Mouse (Mus musculus): ENCODE measurements at regions not wholly inside any gene's neighbourhood (a gene's known extent, or its start where the extent isn't known, plus 50 kb on each side); places are given as distances from the start of the nearest gene placed in this dataset.
"Not testable (repeated sequence)": the region's sequence is repeated elsewhere in the genome, so short reads cannot be mapped to it uniquely, and the experiment has no call there.

DNA sequence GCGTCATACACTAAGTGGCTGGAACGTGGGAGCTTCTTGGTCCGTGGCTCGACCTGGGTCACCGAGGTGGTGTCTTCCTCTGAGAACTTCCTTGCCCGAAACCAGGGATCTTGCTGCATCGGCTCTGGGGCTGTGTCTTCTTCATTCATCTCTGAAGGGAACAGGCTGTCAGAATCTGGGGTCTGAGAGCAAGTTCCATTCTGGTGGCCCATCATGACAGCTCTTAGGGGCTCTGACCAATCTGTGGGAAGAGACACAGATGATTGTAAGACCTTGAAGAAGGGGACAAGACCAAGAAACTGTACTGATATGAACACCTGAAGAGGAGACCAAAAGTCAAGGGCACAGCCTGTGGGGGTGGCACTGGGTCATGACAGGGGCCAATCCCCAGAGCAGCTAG is 177.5 kb downstream of the Plxna1 start:
- not testable (repeated sequence) for H3K4me2 ChIP-seq (ENCODE audit: low read length); H3K27ac ChIP-seq (ENCODE audit: low read depth); H3K9me3 ChIP-seq (ENCODE audit: control insufficient read depth, low read length); ATAC-seq (replicated peaks; ENCODE audit: low FRiP score, low TSS enrichment, low read depth); H3K4me3 ChIP-seq (ENCODE audit: low read depth, low read length); H3K4me1 ChIP-seq (replicated peaks; ENCODE audit: control insufficient read depth, insufficient read depth, low read length); H3K9ac ChIP-seq (ENCODE audit: low read length); H3K27me3 ChIP-seq (replicated peaks; ENCODE audit: control insufficient read depth, insufficient read depth, low read length); H3K36me3 ChIP-seq (ENCODE audit: control insufficient read depth, insufficient read depth, low read length); DNase-seq (ENCODE audit: low spot score)
- no CpG with 5 or more reads among the region's 7 CpGs for WGBS

DNA sequence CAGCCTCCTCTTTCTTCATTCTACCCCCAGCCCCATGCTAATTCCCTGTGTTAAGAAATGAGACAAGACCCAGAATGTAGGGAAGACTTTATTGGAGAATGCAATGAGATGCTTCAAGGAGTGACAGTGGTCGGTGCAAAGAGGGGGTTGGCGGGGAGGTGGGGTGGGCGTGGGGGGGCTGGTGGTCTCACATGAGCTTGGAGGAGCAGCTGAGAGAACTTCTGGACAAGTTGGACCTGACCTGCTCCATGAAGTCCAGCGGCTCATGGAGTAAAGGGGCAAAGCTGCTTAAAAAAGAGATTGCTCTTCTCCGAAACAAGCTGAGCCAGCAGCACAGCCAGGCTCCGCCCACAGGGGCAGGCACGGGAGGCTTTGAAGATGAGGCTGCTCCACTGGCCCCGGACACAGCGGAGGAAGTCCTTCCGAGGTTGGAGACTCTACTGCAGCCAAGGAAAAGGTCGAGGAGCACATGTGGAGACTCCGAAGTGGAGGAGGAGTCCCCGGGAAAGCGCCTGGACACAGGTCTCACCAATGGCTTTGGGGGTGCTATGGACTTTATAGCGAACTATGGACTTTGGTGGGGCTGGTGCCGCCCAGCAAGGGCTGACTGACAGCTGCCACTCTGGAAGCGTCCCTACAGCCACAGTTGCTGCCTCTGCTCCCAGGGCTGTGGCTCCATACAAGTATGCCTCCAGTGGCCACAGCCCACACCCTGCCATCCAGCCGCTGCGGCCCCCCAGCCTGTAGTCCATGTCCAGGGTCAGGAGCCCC is 161.7 kb downstream of the Plxna1 start:
- 11% methylated on average over 19 of the region's 19 CpGs for WGBS
- not testable (repeated sequence) for H3K4me3 ChIP-seq (ENCODE audit: low read depth, low read length); H3K4me1 ChIP-seq (replicated peaks; ENCODE audit: control insufficient read depth, insufficient read depth, low read length); H3K27ac ChIP-seq (ENCODE audit: low read depth); H3K27me3 ChIP-seq (replicated peaks; ENCODE audit: control insufficient read depth, insufficient read depth, low read length); H3K9ac ChIP-seq (ENCODE audit: low read length); H3K9me3 ChIP-seq (ENCODE audit: control insufficient read depth, low read length); DNase-seq (ENCODE audit: low spot score); H3K36me3 ChIP-seq (ENCODE audit: control insufficient read depth, insufficient read depth, low read length)
- H3K4me2 ChIP-seq (ENCODE audit: low read length), result peak overlapping the region; percentile 37
- 0 out of 2 replicates have a peak, but pooled peaks have one; percentile 47 for ATAC-seq (replicated peaks; ENCODE audit: low FRiP score, low TSS enrichment, low read depth)

DNA sequence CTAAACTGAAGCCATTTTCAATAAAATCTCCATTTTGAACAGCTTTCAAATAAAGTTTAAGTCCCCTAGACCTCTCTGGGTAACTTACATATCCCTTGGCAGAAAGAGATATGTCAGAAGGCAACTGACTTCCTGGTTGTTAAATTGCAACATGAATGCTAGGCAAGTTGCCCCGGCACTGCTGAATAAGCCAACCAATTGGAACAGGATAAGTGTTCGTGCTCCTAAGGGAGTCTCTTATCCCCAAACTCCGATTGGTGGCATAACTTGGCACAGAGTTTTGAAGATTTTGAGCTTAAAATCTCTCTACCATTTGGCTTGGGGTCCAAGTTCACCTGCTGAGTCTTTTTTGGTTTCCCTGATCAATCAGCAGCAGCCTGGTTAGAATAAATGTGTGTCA is 147.4 kb downstream of the Plxna1 start:
- no peak for ATAC-seq (replicated peaks; ENCODE audit: low FRiP score, low TSS enrichment, low read depth)

GRCm38 (mm10) chr6:89235416-89236075 is 126.9 kb downstream of the Plxna1 start:
- Histone ChIP-seq H3K4me1 (replicated peaks; ENCODE audit: control insufficient read depth, insufficient read depth, low read length) (0 out of 2 replicates have a peak, but pooled peaks cover 4% of the 10 kb centered on the region), H3K4me2 (ENCODE audit: low read length) (peak overlapping the region; percentile 39), H3K27me3 (replicated peaks; ENCODE audit: control insufficient read depth, insufficient read depth, low read length) (0 out of 2 replicates have a peak, but pooled peaks cover 2% of the 10 kb centered on the region), H3K9me3 (ENCODE audit: control insufficient read depth, low read length) (no peaks in the 10 kb centered on the region), H3K36me3 (ENCODE audit: control insufficient read depth, insufficient read depth, low read length) (no peaks in the 10 kb centered on the region), H3K27ac (ENCODE audit: low read depth) (no peak overlapping the region), H3K9ac (ENCODE audit: low read length) (no peak overlapping the region), H3K4me3 (ENCODE audit: low read depth, low read length) (no peak overlapping the region)
- no peak for ATAC-seq (replicated peaks; ENCODE audit: low FRiP score, low TSS enrichment, low read depth)
- DNase-seq (ENCODE audit: low spot score), result peak; percentile 62
- WGBS, result 17% methylated on average over 27 of the region's 27 CpGs

More for the DNA sequence above, 147.4 kb downstream of the Plxna1 start:
- H3K4me2 ChIP-seq (ENCODE audit: low read length), result no peak overlapping the region
- H3K4me3 ChIP-seq (ENCODE audit: low read depth, low read length), result no peak overlapping the region
- no peaks in the 10 kb centered on the region for H3K9me3 ChIP-seq (ENCODE audit: control insufficient read depth, low read length)
- H3K9ac ChIP-seq (ENCODE audit: low read length), result no peak overlapping the region
- no peak overlapping the region for H3K27ac ChIP-seq (ENCODE audit: low read depth)
- H3K27me3 ChIP-seq (replicated peaks; ENCODE audit: control insufficient read depth, insufficient read depth, low read length), result no peaks in the 10 kb centered on the region
- no peak for DNase-seq (ENCODE audit: low spot score)
- no peaks in the 10 kb centered on the region for H3K4me1 ChIP-seq (replicated peaks; ENCODE audit: control insufficient read depth, insufficient read depth, low read length)
- 83% methylated on average over 3 of the region's 3 CpGs for WGBS
- no peaks in the 10 kb centered on the region for H3K36me3 ChIP-seq (ENCODE audit: control insufficient read depth, insufficient read depth, low read length)

GRCm38 (mm10) chr6:89236226-89236625 is 126.2 kb downstream of the Plxna1 start:
- no peak overlapping the region for H3K4me3 ChIP-seq (ENCODE audit: low read depth, low read length)
- 32% methylated on average over 8 of the region's 8 CpGs for WGBS
- H3K4me2 ChIP-seq (ENCODE audit: low read length), result no peak overlapping the region
- H3K9me3 ChIP-seq (ENCODE audit: control insufficient read depth, low read length), result no peaks in the 10 kb centered on the region
- ATAC-seq (replicated peaks; ENCODE audit: low FRiP score, low TSS enrichment, low read depth), result no peak
- no peak overlapping the region for H3K9ac ChIP-seq (ENCODE audit: low read length)
- 0 out of 2 replicates have a peak, but pooled peaks cover 2% of the 10 kb centered on the region for H3K27me3 ChIP-seq (replicated peaks; ENCODE audit: control insufficient read depth, insufficient read depth, low read length)
- 0 out of 2 replicates have a peak, but pooled peaks cover 4% of the 10 kb centered on the region for H3K4me1 ChIP-seq (replicated peaks; ENCODE audit: control insufficient read depth, insufficient read depth, low read length)
- no peaks in the 10 kb centered on the region for H3K36me3 ChIP-seq (ENCODE audit: control insufficient read depth, insufficient read depth, low read length)
- H3K27ac ChIP-seq (ENCODE audit: low read depth), result no peak overlapping the region
- peak; percentile 51 for DNase-seq (ENCODE audit: low spot score)

GRCm38 (mm10) chr6:89236892-89237646 is 125.4 kb downstream of the Plxna1 start:
- Histone ChIP-seq H3K9me3 (ENCODE audit: control insufficient read depth, low read length) (no peaks in the 10 kb centered on the region), H3K9ac (ENCODE audit: low read length) (no peak overlapping the region), H3K36me3 (ENCODE audit: control insufficient read depth, insufficient read depth, low read length) (no peaks in the 10 kb centered on the region), H3K4me1 (replicated peaks; ENCODE audit: control insufficient read depth, insufficient read depth, low read length) (0 out of 2 replicates have a peak, but pooled peaks cover 4% of the 10 kb centered on the region), H3K4me3 (ENCODE audit: low read depth, low read length) (no peak overlapping the region), H3K27me3 (replicated peaks; ENCODE audit: control insufficient read depth, insufficient read depth, low read length) (0 out of 2 replicates have a peak, but pooled peaks cover 2% of the 10 kb centered on the region), H3K4me2 (ENCODE audit: low read length) (no peak overlapping the region), H3K27ac (ENCODE audit: low read depth) (no peak overlapping the region)
- ATAC-seq (replicated peaks; ENCODE audit: low FRiP score, low TSS enrichment, low read depth) (no peak), DNase-seq (ENCODE audit: low spot score) (peak; percentile 48)
- 80% methylated on average over 10 of the region's 10 CpGs for whole genome bisulfite sequencing

GRCm38 (mm10) chr6:89238871-89239270 is 123.5 kb downstream of the Plxna1 start:
- H3K4me3 ChIP-seq (ENCODE audit: low read depth, low read length), result no peak overlapping the region
- ATAC-seq (replicated peaks; ENCODE audit: low FRiP score, low TSS enrichment, low read depth), result no peak
- no peak overlapping the region for H3K27ac ChIP-seq (ENCODE audit: low read depth)
- peak; percentile 42 for DNase-seq (ENCODE audit: low spot score)
- H3K9me3 ChIP-seq (ENCODE audit: control insufficient read depth, low read length), result no peaks in the 10 kb centered on the region
- 51% methylated on average over 14 of the region's 14 CpGs for WGBS
- no peaks in the 10 kb centered on the region for H3K36me3 ChIP-seq (ENCODE audit: control insufficient read depth, insufficient read depth, low read length)
- H3K9ac ChIP-seq (ENCODE audit: low read length), result no peak overlapping the region
- 0 out of 2 replicates have a peak, but pooled peaks cover 2% of the 10 kb centered on the region for H3K27me3 ChIP-seq (replicated peaks; ENCODE audit: control insufficient read depth, insufficient read depth, low read length)
- H3K4me2 ChIP-seq (ENCODE audit: low read length), result no peak overlapping the region
- 0 out of 2 replicates have a peak, but pooled peaks cover 4% of the 10 kb centered on the region for H3K4me1 ChIP-seq (replicated peaks; ENCODE audit: control insufficient read depth, insufficient read depth, low read length)

DNA sequence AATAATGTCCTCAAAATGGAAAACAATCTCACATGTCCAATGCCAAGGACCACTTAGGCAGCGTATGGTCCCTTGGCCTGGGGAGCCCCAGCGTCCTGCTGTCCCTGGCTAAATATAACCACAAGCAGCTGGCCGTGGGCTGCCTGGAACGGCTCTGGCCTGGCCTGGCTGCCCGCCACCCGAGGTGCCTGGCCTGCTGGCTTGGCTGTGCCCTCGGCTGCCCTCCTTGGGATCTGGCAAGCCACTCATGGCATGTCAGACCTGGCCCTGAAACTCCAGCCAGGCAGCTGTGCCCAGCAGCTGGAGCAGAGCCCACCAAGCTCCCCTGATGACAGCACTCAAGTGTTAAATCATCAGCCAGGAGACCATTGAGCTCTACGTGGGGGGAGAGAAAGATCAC is 122.9 kb downstream of the Plxna1 start:
- Histone ChIP-seq H3K36me3 (ENCODE audit: control insufficient read depth, insufficient read depth, low read length) (no peaks in the 10 kb centered on the region), H3K4me3 (ENCODE audit: low read depth, low read length) (no peak overlapping the region), H3K4me1 (replicated peaks; ENCODE audit: control insufficient read depth, insufficient read depth, low read length) (0 out of 2 replicates have a peak, but pooled peaks cover 4% of the 10 kb centered on the region), H3K27me3 (replicated peaks; ENCODE audit: control insufficient read depth, insufficient read depth, low read length) (0 out of 2 replicates have a peak, but pooled peaks cover 2% of the 10 kb centered on the region), H3K9ac (ENCODE audit: low read length) (no peak overlapping the region), H3K4me2 (ENCODE audit: low read length) (no peak overlapping the region), H3K27ac (ENCODE audit: low read depth) (no peak overlapping the region), H3K9me3 (ENCODE audit: control insufficient read depth, low read length) (no peaks in the 10 kb centered on the region)
- DNase-seq (ENCODE audit: low spot score) (peak; percentile 46), ATAC-seq (replicated peaks; ENCODE audit: low FRiP score, low TSS enrichment, low read depth) (no peak)
- 36% methylated on average over 8 of the region's 8 CpGs for WGBS
